Mouse (Mus musculus) liver, embryonic 12.5 days (tissue): ENCODE measurements around the gene Lamb1. TPM values are rescaled to one million over a fixed set of nuclear protein-coding genes. Genes with fewer than 3 reads are reported as not detected.

Source experiments
- ATAC-seq: fragments of 200-750 bp; cut with Nextera tagmentation; 2 replicates; pipeline ENCODE4 v1.8.0; 2017; ENCODE audit warnings: moderate number of reproducible peaks, mild to moderate bottlenecking, moderate library complexity
- H3K27ac ChIP-seq: fragments of 300-500 bp; sonication (generic); 2 replicates; pipeline ENCODE4 v1.5.1; 2016; ENCODE audit warnings: mild to moderate bottlenecking
- H3K27me3 ChIP-seq: fragments of 300-500 bp; sonication (generic); replicated peaks from 2 replicates; pipeline ENCODE4 v1.6.1; 2016; ENCODE audit warnings: mild to moderate bottlenecking, moderate library complexity
- H3K36me3 ChIP-seq: fragments of 300-500 bp; sonication (generic); 2 replicates; pipeline ENCODE4 v1.6.1; 2016; ENCODE audit warnings: mild to moderate bottlenecking, moderate library complexity
- H3K4me1 ChIP-seq: fragments of 300-500 bp; sonication (generic); 2 replicates; pipeline ENCODE4 v1.6.1; 2016
- H3K4me2 ChIP-seq: fragments of 300-500 bp; sonication (generic); 2 replicates; pipeline ENCODE4 v1.6.1; 2016; ENCODE audit warnings: mild to moderate bottlenecking, moderate library complexity
- H3K4me3 ChIP-seq: fragments of 300-500 bp; sonication (generic); 2 replicates; pipeline ENCODE4 v1.5.1; 2016; ENCODE audit warnings: mild to moderate bottlenecking, moderate library complexity
- H3K9ac ChIP-seq: fragments of 300-500 bp; sonication (generic); 2 replicates; pipeline ENCODE4 v1.6.1; 2016; ENCODE audit warnings: mild to moderate bottlenecking, moderate library complexity
- H3K9me3 ChIP-seq: fragments of 300-500 bp; sonication (generic); replicated peaks from 2 replicates; pipeline ENCODE4 v1.6.1; 2016; ENCODE audit warnings: mild to moderate bottlenecking, moderate library complexity
- WGBS: fragments of 180-500 bp; shearing (Covaris S2); methylation state at CpG from one replicate; pipeline ENCODE4 v1.1.7; 2016; ENCODE audit not compliant: insufficient replicate concordance; 5-methylcytosine and 5-hydroxymethylcytosine counted together
- polyA plus RNA-seq: library from polyadenylated mRNA; unstranded; fragments of >200 nt; fragmentation: Nextera tagmentation; extraction: Ambion mirVana; gene quantifications from 2 replicates; pipeline ENCODE4 v1.2.1, GENCODE M21; 2016

Gene Lamb1
- polyA plus RNA-seq, 1 experiment from 2014 or later, result 8.6 TPM

DNA sequence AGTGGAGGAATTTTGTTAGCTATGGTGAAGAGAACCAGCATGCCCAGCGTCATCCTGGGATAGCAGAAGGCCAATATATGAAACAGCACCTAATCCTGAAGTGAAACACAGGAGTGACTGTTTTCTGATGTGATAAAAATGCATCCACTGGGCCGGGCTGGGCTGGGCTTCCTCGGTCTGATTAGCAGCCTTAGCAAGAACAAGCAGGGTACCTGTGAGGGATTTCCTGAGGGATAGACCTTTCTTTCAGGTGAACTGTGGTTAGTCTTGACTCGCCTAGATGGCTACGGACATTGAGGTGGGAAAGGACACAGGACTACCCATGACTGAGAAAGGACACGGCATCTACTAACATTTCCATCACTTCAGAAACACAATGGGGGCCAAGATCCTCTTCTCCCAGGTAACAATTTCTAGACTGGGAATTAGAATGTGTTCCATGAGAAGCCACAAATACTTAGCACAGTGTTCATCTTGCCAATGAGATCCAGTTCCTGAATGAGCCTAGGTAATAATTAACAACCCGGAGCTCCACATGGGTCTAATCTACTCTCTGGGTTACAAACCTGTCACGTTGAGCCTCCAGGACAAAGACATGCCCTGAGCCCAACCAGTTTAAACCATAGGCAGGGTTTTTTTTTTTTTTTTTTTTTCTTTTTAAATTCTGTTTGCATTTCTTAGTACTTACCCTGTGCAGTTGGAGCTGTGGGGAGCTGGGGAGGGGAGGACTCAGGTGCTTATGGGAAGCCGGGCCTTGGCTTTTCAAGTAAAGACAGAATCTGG is 8.7 kb upstream of the Lamb1 start:
- WGBS, result 66% methylated on average over 9 of the region's 9 CpGs

DNA sequence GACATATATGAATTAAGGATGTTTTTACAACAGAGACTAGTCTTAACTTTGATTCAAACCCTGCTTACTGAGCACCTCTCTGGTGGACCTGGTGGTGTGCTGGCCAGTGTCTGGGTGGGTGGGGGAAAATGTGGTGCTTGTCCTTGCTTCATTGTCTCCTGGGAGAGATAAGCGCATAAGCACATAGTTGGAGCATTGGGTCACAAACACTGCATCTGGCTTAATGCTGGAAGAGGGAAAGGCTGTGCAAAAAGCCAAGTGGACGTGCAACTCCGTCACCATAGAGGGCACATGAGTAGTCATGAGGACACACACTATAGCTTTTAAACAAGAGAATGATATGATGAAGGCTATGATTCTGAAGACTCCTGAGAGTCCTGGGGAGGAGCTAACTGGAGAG is 3.2 kb upstream of the Lamb1 start:
- no peaks in the 10 kb centered on the region for H3K36me3 ChIP-seq
- H3K9me3 ChIP-seq, result no peaks in the 10 kb centered on the region
- peaks cover 47% of the 10 kb centered on the region for H3K27me3 ChIP-seq
- no peak overlapping the region for H3K4me3 ChIP-seq
- no peak for ATAC-seq
- no peak overlapping the region for H3K4me2 ChIP-seq
- no peak overlapping the region for H3K27ac ChIP-seq
- no peak overlapping the region for H3K9ac ChIP-seq
- WGBS, result 67% methylated on average over 3 of the region's 3 CpGs
- H3K4me1 ChIP-seq, result 0 out of 2 replicates have a peak, but pooled peaks cover 5% of the 10 kb centered on the region

More for the DNA sequence above, 8.7 kb upstream of the Lamb1 start:
- Histone ChIP-seq H3K36me3 (no peaks in the 10 kb centered on the region), H3K4me2 (no peak overlapping the region), H3K9ac (no peak overlapping the region), H3K4me3 (no peak overlapping the region), H3K4me1 (no peaks in the 10 kb centered on the region), H3K9me3 (no peaks in the 10 kb centered on the region), H3K27ac (no peak overlapping the region), H3K27me3 (no peaks in the 10 kb centered on the region)
- ATAC-seq, result peak; percentile 68

DNA sequence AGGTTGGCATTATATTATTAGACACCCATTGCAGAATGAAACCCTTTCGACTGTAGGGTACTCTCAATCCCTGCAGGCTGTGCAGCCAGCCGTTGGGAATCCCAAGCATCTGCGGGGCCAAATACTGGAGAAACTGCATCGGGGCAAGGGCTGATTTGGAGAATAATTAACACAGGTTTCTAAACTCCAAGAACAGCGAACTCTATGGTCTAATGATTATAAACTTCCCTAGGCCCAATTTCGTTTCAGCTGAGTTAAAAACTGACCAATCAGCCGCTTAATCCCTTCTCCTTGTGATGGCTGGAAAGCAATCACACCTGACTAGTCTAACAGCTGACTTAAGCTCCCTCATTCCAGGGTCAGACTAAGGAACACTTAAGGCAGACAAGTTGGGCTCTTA is 1.1 kb upstream of the Lamb1 start:
- 31% methylated on average over 7 of the region's 7 CpGs for WGBS
- no peak for ATAC-seq
- no peak overlapping the region for H3K4me3 ChIP-seq

DNA sequence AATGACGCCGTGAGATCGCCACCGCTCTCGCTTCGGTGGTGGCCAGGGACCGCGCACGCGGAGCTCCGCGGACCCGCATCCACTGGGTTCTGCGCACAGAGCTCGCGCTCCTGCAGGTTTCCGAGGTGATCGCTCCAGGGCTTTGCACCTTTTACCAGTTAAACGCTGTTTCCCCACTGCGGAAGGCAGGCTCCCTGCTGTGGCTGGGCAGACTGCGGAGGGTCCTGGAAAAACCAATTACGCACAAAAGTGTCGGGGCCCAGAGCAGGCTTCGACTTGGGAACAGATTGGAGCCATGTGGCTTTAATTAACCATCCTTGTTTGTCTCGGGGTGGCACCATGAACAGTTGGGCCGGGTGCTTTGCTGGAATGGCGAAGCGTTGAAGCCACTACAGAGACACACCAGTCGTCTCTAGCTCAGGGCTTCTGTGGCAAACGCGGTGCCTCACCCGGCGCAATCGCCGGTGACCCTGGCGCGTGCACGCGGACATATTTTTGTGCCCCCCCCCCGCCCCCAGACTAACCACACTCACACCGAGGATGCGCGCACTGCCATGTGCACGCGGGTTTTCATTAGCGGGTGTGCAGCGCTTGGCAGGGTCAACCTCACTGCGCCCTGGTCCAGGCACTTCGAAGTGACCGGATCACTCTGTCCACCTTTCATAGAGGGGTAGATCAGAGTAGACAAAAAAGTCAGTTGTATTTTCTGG is 843 bp downstream of the Lamb1 start:
- under 1% methylated on average over 50 of the region's 50 CpGs for WGBS
- H3K9me3 ChIP-seq, result no peaks in the 10 kb centered on the region
- peaks cover 65% of the 10 kb centered on the region for H3K27me3 ChIP-seq
- H3K4me2 ChIP-seq, result peak overlapping the region; percentile 62
- H3K4me1 ChIP-seq, result 0 out of 2 replicates have a peak, but pooled peaks cover 5% of the 10 kb centered on the region
- H3K36me3 ChIP-seq, result no peaks in the 10 kb centered on the region
- ATAC-seq, result no peak
- H3K9ac ChIP-seq, result no peak overlapping the region
- no peak overlapping the region for H3K27ac ChIP-seq
- peak overlapping the region; percentile 46 for H3K4me3 ChIP-seq

More for the DNA sequence above, 1.1 kb upstream of the Lamb1 start:
- Histone ChIP-seq H3K9me3 (no peaks in the 10 kb centered on the region), H3K4me2 (no peak overlapping the region), H3K27ac (no peak overlapping the region), H3K27me3 (peaks cover 65% of the 10 kb centered on the region), H3K36me3 (no peaks in the 10 kb centered on the region), H3K4me1 (0 out of 2 replicates have a peak, but pooled peaks cover 5% of the 10 kb centered on the region), H3K9ac (no peak overlapping the region)

DNA sequence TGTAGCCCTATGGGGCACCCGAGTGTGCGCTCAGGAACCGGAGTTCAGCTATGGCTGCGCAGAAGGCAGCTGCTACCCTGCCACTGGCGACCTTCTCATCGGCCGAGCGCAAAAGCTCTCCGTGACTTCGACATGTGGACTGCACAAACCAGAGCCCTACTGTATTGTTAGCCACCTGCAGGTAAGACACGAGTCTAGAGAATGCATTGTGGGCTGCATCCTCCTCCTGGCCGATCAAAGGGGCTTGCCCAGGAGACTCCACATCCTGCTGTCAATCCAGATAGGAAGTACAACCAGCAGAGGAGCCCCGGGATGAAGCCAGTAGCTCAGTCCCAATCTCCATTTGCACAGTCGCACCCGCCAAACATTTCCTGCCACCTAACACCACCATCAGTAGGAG is 1.7 kb downstream of the Lamb1 start:
- Histone ChIP-seq H3K4me3 (peak overlapping the region; percentile 46; the same call in 1 of the 2 replicates), H3K4me2 (peak overlapping the region; percentile 62), H3K9me3 (no peaks in the 10 kb centered on the region), H3K36me3 (no peaks in the 10 kb centered on the region), H3K4me1 (peaks cover 5% of the 10 kb centered on the region; the same call in 1 of the 2 replicates), H3K27ac (no peak overlapping the region), H3K27me3 (peaks cover 65% of the 10 kb centered on the region), H3K9ac (no peak overlapping the region)
- WGBS, result 7% methylated on average over 15 of the region's 15 CpGs
- no peak for ATAC-seq

DNA sequence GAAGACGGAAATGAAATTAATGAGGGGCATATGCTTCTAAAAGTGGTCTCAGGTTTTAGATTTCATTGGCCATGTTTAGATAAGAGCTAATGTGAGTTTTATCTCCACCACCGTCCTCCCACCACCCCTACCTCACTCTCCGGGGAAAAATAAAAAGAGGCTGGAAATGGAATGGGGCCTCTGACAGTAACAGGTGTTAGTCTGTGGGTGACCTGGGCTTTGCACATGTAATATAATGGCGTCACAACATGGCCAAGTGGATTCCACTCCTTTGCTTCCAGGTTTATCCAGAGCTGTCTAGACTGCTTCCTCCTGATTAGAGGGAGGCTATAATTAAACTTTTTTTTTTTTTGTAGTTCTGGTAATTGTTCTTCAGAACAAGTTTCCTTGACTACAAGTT is 2.3 kb downstream of the Lamb1 start:
- H3K4me1 ChIP-seq, result peaks cover 11% of the 10 kb centered on the region; the same call in 1 of the 2 replicates
- no peak for ATAC-seq
- no peaks in the 10 kb centered on the region for H3K9me3 ChIP-seq
- no peak overlapping the region for H3K9ac ChIP-seq
- H3K4me2 ChIP-seq, result no peak overlapping the region
- no peaks in the 10 kb centered on the region for H3K36me3 ChIP-seq
- H3K27me3 ChIP-seq, result peaks cover 62% of the 10 kb centered on the region
- WGBS, result 43% methylated on average over 4 of the region's 4 CpGs
- no peak overlapping the region for H3K27ac ChIP-seq
- no peak overlapping the region for H3K4me3 ChIP-seq

DNA sequence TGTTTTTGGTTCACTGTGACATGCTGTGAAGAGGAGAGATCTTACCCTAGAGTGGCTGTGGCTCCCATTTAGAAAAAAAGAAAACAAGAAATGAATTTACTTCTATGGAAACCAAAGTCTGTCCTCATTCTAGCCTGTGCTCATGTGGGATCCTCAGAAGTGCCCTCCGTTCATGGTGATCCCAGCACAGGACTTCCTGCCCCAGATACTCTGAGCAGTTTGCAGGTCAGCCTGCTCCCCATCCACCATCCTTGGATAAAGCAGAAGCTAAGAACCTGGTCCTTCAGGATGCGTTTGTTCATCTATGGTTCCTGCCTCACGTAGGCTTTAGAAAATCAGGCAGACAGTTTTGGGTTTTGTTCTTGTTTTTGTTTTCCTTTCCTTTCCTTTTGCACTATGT is 3.3 kb downstream of the Lamb1 start:
- Histone ChIP-seq H3K36me3 (no peaks in the 10 kb centered on the region), H3K9me3 (no peaks in the 10 kb centered on the region), H3K4me1 (peaks cover 11% of the 10 kb centered on the region; the same call in 1 of the 2 replicates), H3K27ac (no peak overlapping the region), H3K27me3 (peaks cover 52% of the 10 kb centered on the region), H3K4me3 (no peak overlapping the region), H3K9ac (no peak overlapping the region), H3K4me2 (no peak overlapping the region)
- ATAC-seq, result no peak
- WGBS, result 44% methylated on average over 3 of the region's 3 CpGs

DNA sequence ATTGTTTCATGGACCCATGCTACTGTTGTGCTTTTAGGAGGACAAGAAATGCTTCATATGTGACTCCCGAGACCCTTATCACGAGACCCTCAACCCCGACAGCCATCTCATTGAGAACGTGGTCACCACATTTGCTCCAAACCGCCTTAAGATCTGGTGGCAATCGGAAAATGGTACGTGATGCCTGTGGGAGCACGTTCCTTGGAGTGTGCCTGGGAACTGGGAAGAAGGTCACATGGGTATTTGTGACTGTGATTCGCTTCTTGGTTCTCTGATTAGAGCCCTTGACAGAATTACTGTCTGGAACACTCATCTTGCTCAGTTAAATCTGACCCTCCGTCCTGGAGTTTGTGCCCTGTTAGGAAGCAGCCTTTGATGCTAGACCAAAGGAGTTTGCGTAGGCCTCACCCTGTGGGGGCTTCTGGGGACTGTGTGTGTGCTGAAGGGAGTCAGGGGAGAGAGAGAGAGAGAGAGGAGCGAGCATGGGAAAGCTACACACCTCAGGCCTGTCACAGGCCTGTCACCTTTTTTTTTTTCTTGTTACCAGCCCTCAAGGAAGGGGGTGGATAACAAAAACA is 4.1 kb downstream of the Lamb1 start:
- no peaks in the 10 kb centered on the region for H3K9me3 ChIP-seq
- peaks cover 45% of the 10 kb centered on the region for H3K27me3 ChIP-seq
- H3K4me2 ChIP-seq, result no peak overlapping the region
- peaks cover 7% of the 10 kb centered on the region for H3K36me3 ChIP-seq
- no peak overlapping the region for H3K9ac ChIP-seq
- WGBS, result 64% methylated on average over 12 of the region's 12 CpGs
- H3K27ac ChIP-seq, result no peak overlapping the region
- H3K4me3 ChIP-seq, result no peak overlapping the region
- ATAC-seq, result no peak
- H3K4me1 ChIP-seq, result peaks cover 11% of the 10 kb centered on the region; the same call in 1 of the 2 replicates

DNA sequence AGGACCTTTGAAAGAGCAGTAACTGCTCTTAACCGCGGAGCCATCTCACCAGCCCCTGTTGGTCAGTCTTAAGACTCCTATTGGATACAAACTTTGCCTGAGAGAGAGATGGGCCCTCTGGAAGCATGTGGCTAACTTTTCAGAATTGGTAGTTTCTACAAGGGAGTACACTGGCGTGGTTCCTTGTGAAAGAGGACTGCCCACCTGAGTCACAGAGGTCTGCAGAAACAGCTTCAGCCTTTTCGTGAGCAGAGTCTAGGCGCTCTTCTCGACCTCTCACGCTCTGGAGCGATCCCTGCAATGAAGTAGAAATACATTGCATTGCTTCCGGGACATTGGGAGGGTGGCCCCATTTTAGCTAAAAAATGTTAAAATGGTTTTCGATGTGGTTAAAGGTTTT is 5.3 kb downstream of the Lamb1 start:
- peaks cover 33% of the 10 kb centered on the region for H3K27me3 ChIP-seq
- 74% methylated on average over 10 of the region's 10 CpGs for whole genome bisulfite sequencing
- H3K4me1 ChIP-seq, result peaks cover 11% of the 10 kb centered on the region; the same call in 1 of the 2 replicates
- no peak overlapping the region for H3K9ac ChIP-seq
- ATAC-seq, result no peak
- H3K4me2 ChIP-seq, result no peak overlapping the region
- no peaks in the 10 kb centered on the region for H3K9me3 ChIP-seq
- H3K36me3 ChIP-seq, result peaks cover 7% of the 10 kb centered on the region
- no peak overlapping the region for H3K4me3 ChIP-seq
- H3K27ac ChIP-seq, result no peak overlapping the region

DNA sequence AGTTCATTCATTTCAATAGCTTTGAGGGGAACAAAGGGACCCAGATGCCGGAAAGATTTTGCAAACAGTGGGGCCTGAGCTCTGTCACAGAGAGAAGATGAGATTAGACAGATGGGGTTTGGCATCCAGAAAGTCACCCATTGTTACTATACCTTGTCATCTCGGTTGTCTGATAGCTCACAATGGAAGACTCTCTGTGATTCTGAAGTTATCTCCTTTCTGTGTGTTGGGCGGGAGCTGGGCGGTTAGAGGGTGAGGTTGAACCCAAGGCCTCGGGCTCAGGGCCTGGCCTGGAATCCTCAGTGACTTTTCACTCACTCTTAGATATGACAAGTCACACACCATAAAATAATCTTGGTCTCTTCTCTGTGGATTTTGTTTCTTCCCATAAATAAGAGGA is 5.7 kb downstream of the Lamb1 start:
- Histone ChIP-seq H3K27ac (no peak overlapping the region), H3K36me3 (peaks cover 7% of the 10 kb centered on the region), H3K27me3 (peaks cover 28% of the 10 kb centered on the region), H3K4me3 (no peak overlapping the region), H3K4me1 (peaks cover 11% of the 10 kb centered on the region; the same call in 1 of the 2 replicates), H3K9ac (no peak overlapping the region), H3K4me2 (no peak overlapping the region), H3K9me3 (no peaks in the 10 kb centered on the region)
- ATAC-seq, result no peak
- 65% methylated on average over 5 of the region's 5 CpGs for WGBS

DNA sequence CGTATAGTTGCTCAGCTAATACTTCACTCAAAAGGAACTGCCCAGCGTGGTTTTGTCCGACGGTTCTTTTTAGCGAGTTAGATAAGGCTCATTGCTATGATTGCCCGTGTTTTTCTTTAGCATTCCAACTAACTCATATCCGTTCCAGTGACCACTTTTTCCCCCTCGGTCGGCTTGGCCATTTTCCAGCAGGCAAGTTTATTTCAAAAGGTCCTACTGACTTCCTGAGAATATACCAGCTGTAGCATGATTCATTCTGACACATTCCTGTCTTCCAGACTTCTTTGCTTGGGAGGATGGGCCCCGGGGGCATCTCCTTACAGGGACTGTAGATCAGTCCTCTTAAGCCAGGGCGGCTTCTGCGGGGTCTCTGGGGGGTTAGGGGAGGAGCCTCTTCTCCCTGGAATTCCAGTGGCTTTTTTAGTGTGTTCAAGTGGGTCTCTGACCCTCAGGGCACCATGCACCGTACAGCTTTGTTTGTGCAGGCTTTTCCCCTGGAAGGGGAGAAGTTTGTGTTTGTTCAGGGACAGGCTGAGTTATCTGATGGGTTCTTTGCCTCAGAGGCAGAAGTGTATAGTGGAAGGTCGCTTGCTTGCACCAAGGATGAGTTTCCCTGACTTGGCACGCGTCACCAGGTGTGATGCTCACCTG is 6.5 kb downstream of the Lamb1 start:
- ATAC-seq, result no peak
- no peak overlapping the region for H3K4me3 ChIP-seq
- WGBS, result 46% methylated on average over 16 of the region's 16 CpGs
- peaks cover 10% of the 10 kb centered on the region; the same call in 1 of the 2 replicates for H3K4me1 ChIP-seq
- H3K36me3 ChIP-seq, result peaks cover 7% of the 10 kb centered on the region
- H3K27me3 ChIP-seq, result peaks cover 21% of the 10 kb centered on the region
- no peak overlapping the region for H3K4me2 ChIP-seq
- no peak overlapping the region for H3K27ac ChIP-seq
- H3K9me3 ChIP-seq, result no peaks in the 10 kb centered on the region
- H3K9ac ChIP-seq, result no peak overlapping the region
